10 mouse cellular contexts compared by ENCODE assay signal in genomic region chr19:4216041-4216685, GRCm38 (mm10). TPM values are rescaled to one million over a fixed set of nuclear protein-coding genes. Genes with fewer than 3 reads are reported as not detected.
DNase-seq lines count a peak whose midpoint lies in the region; ATAC-seq lines count a peak whose summit lies in the region.
"Had no signal": no experiment of that assay in that cellular context is flagged by ENCODE, and none has a peak within 500 bp of the region (broad histone marks: within the 10 kb centered on the region; RNA-seq: fewer than 3 reads in every experiment).

No protein-coding gene starts in this region.

- H3K9me3 ChIP-seq in heart, embryonic 13.5 days = no peaks in the 10 kb centered on the region
- H3K9me3 ChIP-seq in midbrain, embryonic 15.5 days = no peaks in the 10 kb centered on the region

- no peak overlapping the region for H3K27ac ChIP-seq in heart, embryonic 13.5 days (replicated peaks)
- no peak overlapping the region for H3K27ac ChIP-seq in midbrain, embryonic 15.5 days

- H3K36me3 ChIP-seq in heart, embryonic 13.5 days = no peaks in the 10 kb centered on the region
- no peaks in the 10 kb centered on the region for H3K36me3 ChIP-seq in midbrain, embryonic 15.5 days (replicated peaks)

- H3K4me3 ChIP-seq in heart, embryonic 13.5 days = peak overlapping the region; percentile 74
- no peak overlapping the region for H3K4me3 ChIP-seq in midbrain, embryonic 15.5 days

- peak; percentile 73; the same call in 1 of the 2 replicates for ATAC-seq in frontal cortex, adult (ENCODE audit: low TSS enrichment)
- no peak for ATAC-seq in heart, embryonic 13.5 days (ENCODE audit: extremely low read depth, insufficient number of reproducible peaks, low FRiP score, low TSS enrichment)
- no peak for ATAC-seq in midbrain, embryonic 15.5 days (replicated peaks)
- no peak for ATAC-seq in erythroblast, adult 5-6 weeks (replicated peaks; ENCODE audit: low FRiP score, poor library complexity, severe bottlenecking)

- no peak for DNase-seq in frontal cortex, postnatal 10 days (ENCODE audit: low spot score in 2 of 2)
- peak; percentile 71 for DNase-seq in adrenal gland, postnatal 14 days
- DNase-seq in kidney, postnatal 4 days = peak; percentile 73 to 82
- no peak for DNase-seq in thymus, postnatal 4 days

- peaks cover 91% of the 10 kb centered on the region for H3K27me3 ChIP-seq in heart, embryonic 13.5 days (replicated peaks)
- peaks cover 42% of the 10 kb centered on the region for H3K27me3 ChIP-seq in midbrain, embryonic 15.5 days (replicated peaks)

- WGBS in heart, embryonic 13.5 days = 13% methylated on average over 14 of the region's 14 CpGs
- 23% methylated on average over 14 of the region's 14 CpGs for WGBS in midbrain, embryonic 15.5 days

- H3K9ac ChIP-seq in heart, embryonic 13.5 days = 0 out of 2 replicates have a peak overlapping the region, but pooled peaks have one; percentile 4
- H3K9ac ChIP-seq in midbrain, embryonic 15.5 days = no peak overlapping the region

- H3K4me1 ChIP-seq in heart, embryonic 13.5 days = peaks cover 77% of the 10 kb centered on the region
- H3K4me1 ChIP-seq in midbrain, embryonic 15.5 days = peaks cover 24% of the 10 kb centered on the region

- H3K4me2 ChIP-seq in heart, embryonic 13.5 days = peak overlapping the region; percentile 99
- peak overlapping the region; percentile 17; the same call in 1 of the 2 replicates for H3K4me2 ChIP-seq in midbrain, embryonic 15.5 days

RNA-seq across cellular contexts. Expression of gene AC109138.7, which starts 2.0 kb away (rescaled TPM):
- total RNA-seq in adrenal gland, postnatal 14 days (2021) = not detected in 2 replicates
- polyA plus RNA-seq in heart, embryonic 13.5 days (2015; fragmentation: Nextera tagmentation; extraction: Ambion mirVana) = not detected in 2 replicates
- not detected in 2 replicates for polyA plus RNA-seq in midbrain, embryonic 15.5 days (2015; fragmentation: Nextera tagmentation; extraction: Ambion mirVana)
- total RNA-seq in erythroblast, adult 5-6 weeks (2015; ENCODE audit: low replicate concordance) = not detected in 2 replicates
- total RNA-seq in erythroblast, adult 5-6 weeks (2017; ENCODE audit: low replicate concordance) = not detected in 2 replicates
- total RNA-seq: MEL had no signal
- polyA plus RNA-seq: large intestine, adult 2 months had no signal

RNA-seq across cellular contexts. Expression of gene Clcf1, which starts 2.1 kb away (rescaled TPM):
- 10.8 and 16.3 TPM in 2 replicates for total RNA-seq in adrenal gland, postnatal 14 days (2021)
- polyA plus RNA-seq in heart, embryonic 13.5 days (2015; fragmentation: Nextera tagmentation; extraction: Ambion mirVana) = 1.1 and 1.9 TPM in 2 replicates
- polyA plus RNA-seq in midbrain, embryonic 15.5 days (2015; fragmentation: Nextera tagmentation; extraction: Ambion mirVana) = 0.79 and 0.88 TPM in 2 replicates
- 0.38 TPM in 1 of 2 replicates, not detected in the other for total RNA-seq in erythroblast, adult 5-6 weeks (2015; ENCODE audit: low replicate concordance)
- not detected in 2 replicates for total RNA-seq in erythroblast, adult 5-6 weeks (2017; ENCODE audit: low replicate concordance)

RNA-seq across cellular contexts. Expression of gene Rad9a, which starts 14.7 kb away (rescaled TPM):
- total RNA-seq in adrenal gland, postnatal 14 days (2021) = 8.2 and 10.7 TPM in 2 replicates
- 21.3 and 22.2 TPM in 2 replicates for polyA plus RNA-seq in heart, embryonic 13.5 days (2015; fragmentation: Nextera tagmentation; extraction: Ambion mirVana)
- polyA plus RNA-seq in midbrain, embryonic 15.5 days (2015; fragmentation: Nextera tagmentation; extraction: Ambion mirVana) = 23.7 and 24.9 TPM in 2 replicates
- 12.7 and 23.2 TPM in 2 replicates for total RNA-seq in erythroblast, adult 5-6 weeks (2015; ENCODE audit: low replicate concordance)
- total RNA-seq in erythroblast, adult 5-6 weeks (2017; ENCODE audit: low replicate concordance) = 9.1 and 15.7 TPM in 2 replicates

RNA-seq across cellular contexts. Expression of gene Pold4, which starts 15.5 kb away (rescaled TPM):
- 43.3 and 57.9 TPM in 2 replicates for total RNA-seq in adrenal gland, postnatal 14 days (2021)
- 19.9 and 23.5 TPM in 2 replicates for polyA plus RNA-seq in heart, embryonic 13.5 days (2015; fragmentation: Nextera tagmentation; extraction: Ambion mirVana)
- polyA plus RNA-seq in midbrain, embryonic 15.5 days (2015; fragmentation: Nextera tagmentation; extraction: Ambion mirVana) = 20.4 and 20.6 TPM in 2 replicates
- 23.6 and 25.4 TPM in 2 replicates for total RNA-seq in erythroblast, adult 5-6 weeks (2015; ENCODE audit: low replicate concordance)
- total RNA-seq in erythroblast, adult 5-6 weeks (2017; ENCODE audit: low replicate concordance) = 8.8 and 30.3 TPM in 2 replicates

RNA-seq across cellular contexts. Expression of gene Ppp1ca, which starts 24.3 kb away (rescaled TPM):
- total RNA-seq in adrenal gland, postnatal 14 days (2021) = 369 and 402 TPM in 2 replicates
- 642 and 729 TPM in 2 replicates for polyA plus RNA-seq in heart, embryonic 13.5 days (2015; fragmentation: Nextera tagmentation; extraction: Ambion mirVana)
- polyA plus RNA-seq in midbrain, embryonic 15.5 days (2015; fragmentation: Nextera tagmentation; extraction: Ambion mirVana) = 537 and 571 TPM in 2 replicates
- 100 and 139 TPM in 2 replicates for total RNA-seq in erythroblast, adult 5-6 weeks (2015; ENCODE audit: low replicate concordance)
- total RNA-seq in erythroblast, adult 5-6 weeks (2017; ENCODE audit: low replicate concordance) = 131 and 151 TPM in 2 replicates

Comparison
In these comparisons a context has a peak if more than half of its experiments do, and no peak if none do; other contexts are left out.
1. DNase-seq: peak in adrenal gland, postnatal 14 days (single experiment) and kidney, postnatal 4 days (2 of 2); none in frontal cortex, postnatal 10 days (0 of 2) and thymus, postnatal 4 days (single experiment).